Mouse (Mus musculus) midbrain, embryonic 15.5 days (tissue): ENCODE results near the gene Prrc2a. TPM values are rescaled to one million over a fixed set of nuclear protein-coding genes. Genes with fewer than 3 reads are reported as not detected.
A peak's percentile ranks its signal among the peaks of the same experiment; 100 is the strongest.

Source experiments
- ATAC-seq: fragments of 200-750 bp; cut with Nextera tagmentation; replicated peaks from 2 replicates; pipeline ENCODE4 v1.8.0; 2017; ENCODE audit warnings: moderate TSS enrichment
- H3K27ac ChIP-seq: fragments of 300-500 bp; sonication (generic); 2 replicates; pipeline ENCODE4 v1.5.1; 2015; ENCODE audit warnings: mild to moderate bottlenecking, inconsistent platforms
- H3K27me3 ChIP-seq: fragments of 300-500 bp; sonication (generic); replicated peaks from 2 replicates; pipeline ENCODE4 v1.6.1; 2015; ENCODE audit warnings: inconsistent platforms
- H3K36me3 ChIP-seq: fragments of 300-500 bp; sonication (generic); replicated peaks from 2 replicates; pipeline ENCODE4 v1.6.1; 2015; ENCODE audit warnings: inconsistent platforms
- H3K4me1 ChIP-seq: fragments of 300-500 bp; sonication (generic); 2 replicates; pipeline ENCODE4 v1.6.1; 2015; ENCODE audit warnings: inconsistent platforms
- H3K4me2 ChIP-seq: fragments of 300-500 bp; sonication (generic); 2 replicates; pipeline ENCODE4 v1.6.1; 2015; ENCODE audit warnings: inconsistent platforms, mild to moderate bottlenecking, moderate library complexity
- H3K4me3 ChIP-seq: fragments of 300-500 bp; sonication (generic); 2 replicates; pipeline ENCODE4 v1.5.1; 2015; ENCODE audit warnings: mild to moderate bottlenecking, inconsistent platforms
- H3K9ac ChIP-seq: fragments of 300-500 bp; sonication (generic); 2 replicates; pipeline ENCODE4 v1.6.1; 2015; ENCODE audit warnings: mild to moderate bottlenecking, inconsistent platforms
- H3K9me3 ChIP-seq: fragments of 300-500 bp; sonication (generic); 2 replicates; pipeline ENCODE4 v1.6.1; 2016; ENCODE audit warnings: inconsistent platforms
- WGBS: fragments of 180-500 bp; shearing (Covaris S2); methylation state at CpG from one replicate; pipeline ENCODE4 v1.1.7; 2015; ENCODE audit warnings: mixed read lengths; 5-methylcytosine and 5-hydroxymethylcytosine counted together
- polyA plus RNA-seq: library from polyadenylated mRNA; unstranded; fragments of >200 nt; fragmentation: Nextera tagmentation; extraction: Ambion mirVana; gene quantifications from 2 replicates; pipeline ENCODE4 v1.2.1, GENCODE M21; 2015

Prrc2a gene
- polyA plus RNA-seq, 1 experiment from 2014 or later = 203 TPM

DNA sequence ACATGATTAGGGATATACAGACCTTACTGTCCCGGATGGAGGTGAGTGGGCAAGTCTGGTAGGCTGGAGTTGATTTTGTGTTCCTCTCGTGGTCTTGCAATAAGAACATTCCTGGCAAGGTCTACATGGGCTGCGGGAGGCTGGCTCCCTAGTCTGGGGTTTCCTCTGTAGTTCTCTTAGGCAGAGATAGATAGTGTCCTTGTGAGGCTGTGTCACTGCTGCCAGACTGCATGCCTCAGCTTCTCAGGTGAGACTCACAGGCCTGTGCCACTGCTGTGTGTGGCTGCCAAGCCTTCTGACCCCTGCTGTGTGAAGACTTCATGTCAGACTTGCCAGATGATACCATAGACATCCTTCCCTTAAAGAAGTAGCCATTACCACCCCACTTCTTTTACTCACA, 25.4 kb downstream of the Prrc2a start:
- no peak for ATAC-seq
- no peaks in the 10 kb centered on the region for H3K9me3 ChIP-seq
- no peak overlapping the region for H3K27ac ChIP-seq
- no peak overlapping the region for H3K9ac ChIP-seq
- H3K4me1 ChIP-seq = peaks cover 29% of the 10 kb centered on the region
- no peak overlapping the region for H3K4me3 ChIP-seq
- H3K27me3 ChIP-seq = no peaks in the 10 kb centered on the region
- peaks cover 61% of the 10 kb centered on the region for H3K36me3 ChIP-seq
- 96% methylated on average over 3 of the region's 3 CpGs for WGBS
- H3K4me2 ChIP-seq = no peak overlapping the region

DNA sequence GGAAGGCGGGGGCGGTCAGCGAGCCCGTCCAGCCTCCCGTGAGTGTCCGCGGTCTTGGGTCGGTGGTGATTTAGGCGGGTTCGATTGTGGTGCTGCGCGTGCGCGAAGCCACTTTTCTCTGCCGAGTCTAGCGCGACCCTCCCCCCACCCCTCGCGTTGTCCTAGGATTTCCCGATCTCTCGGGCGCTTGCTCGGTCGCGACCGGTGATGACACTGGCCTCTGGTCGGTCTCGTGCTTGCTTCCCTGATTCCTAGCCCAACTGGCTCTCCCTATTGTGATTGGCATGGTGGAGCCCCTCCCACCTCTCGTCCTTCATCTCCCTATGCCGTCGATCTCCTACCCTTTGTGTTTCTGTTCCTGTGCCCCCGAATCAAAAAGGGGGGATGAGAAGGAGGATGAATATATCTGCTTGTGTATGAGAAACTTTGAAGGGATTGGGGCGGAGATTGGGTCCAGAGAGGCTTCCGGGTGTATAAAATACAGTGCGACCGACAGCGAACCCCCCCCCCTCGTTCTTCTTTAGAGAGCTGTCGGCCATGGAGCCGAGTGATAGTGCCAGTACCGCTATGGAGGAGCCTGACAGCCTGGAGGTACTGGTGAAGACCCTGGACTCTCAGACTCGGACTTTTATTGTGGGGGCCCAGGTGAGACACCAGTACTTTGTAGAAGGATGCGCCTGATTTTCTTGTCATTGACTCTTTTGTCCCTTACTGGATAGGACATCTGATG, 28.9 kb downstream of the Prrc2a start:
- H3K9me3 ChIP-seq = no peaks in the 10 kb centered on the region
- H3K4me3 ChIP-seq = peak overlapping the region; percentile 85
- H3K36me3 ChIP-seq = peaks cover 26% of the 10 kb centered on the region
- under 1% methylated on average over 42 of the region's 43 CpGs for WGBS
- ATAC-seq = peak; percentile 75
- peak overlapping the region; percentile 97 for H3K27ac ChIP-seq
- H3K9ac ChIP-seq = peak overlapping the region; percentile 77
- H3K27me3 ChIP-seq = no peaks in the 10 kb centered on the region
- peaks cover 29% of the 10 kb centered on the region for H3K4me1 ChIP-seq
- peak overlapping the region; percentile 88 for H3K4me2 ChIP-seq

DNA sequence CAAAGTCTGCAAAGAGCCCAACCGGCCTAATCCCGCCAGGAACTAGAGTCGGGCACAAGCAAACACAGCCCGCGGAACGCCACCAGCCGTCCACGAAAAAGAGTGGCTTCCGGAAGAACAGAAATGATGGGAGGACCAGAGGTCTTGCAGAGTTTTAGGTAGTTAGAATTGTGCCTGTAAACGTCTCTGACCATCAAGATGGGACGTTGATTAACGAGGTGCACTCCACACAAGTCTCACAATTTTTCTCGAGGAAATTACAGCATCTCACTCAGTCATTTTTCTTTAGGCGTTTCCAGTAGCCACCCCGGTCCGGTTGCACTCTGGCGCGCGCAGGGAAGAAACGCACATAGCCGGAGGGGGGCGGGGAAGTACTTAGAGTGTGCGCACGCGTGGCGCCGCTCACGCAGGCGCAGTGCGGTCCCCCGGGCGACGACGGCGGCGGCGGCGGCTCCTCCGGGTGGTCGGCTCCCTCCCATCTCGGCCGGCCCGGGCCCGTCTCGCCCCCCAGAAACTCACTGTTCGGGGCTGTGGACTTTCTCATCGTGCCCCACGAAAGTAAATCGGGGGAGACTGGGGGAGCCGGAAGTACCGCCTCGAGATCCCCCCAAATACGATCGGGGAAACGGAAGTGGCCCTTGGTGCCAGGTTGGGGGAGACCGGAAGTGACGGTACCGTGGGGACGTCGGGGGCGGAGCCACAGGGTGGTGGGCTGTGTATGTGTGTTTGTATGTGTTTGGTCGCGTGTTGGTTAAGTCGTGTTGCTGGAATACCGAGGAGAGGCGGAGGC, 29.7 kb downstream of the Prrc2a start, which contains the start of gene Bag6:
Gene Bag6 (plus strand): TSS at position 378 of the 790 bp plus-strand sequence.
- H3K4me2 ChIP-seq = peak within 1 kb of the TSS; percentile 88
- peak within 1 kb of the TSS; percentile 85 for H3K4me3 ChIP-seq
- H3K4me1 ChIP-seq = peaks cover 29% of the 10 kb centered on the region
- no peaks in the 10 kb centered on the region for H3K27me3 ChIP-seq
- peak within 1 kb of the TSS; percentile 77 for H3K9ac ChIP-seq
- H3K9me3 ChIP-seq = no peaks in the 10 kb centered on the region
- WGBS = under 1% methylated on average over 65 of the region's 66 CpGs
- H3K36me3 ChIP-seq = peaks cover 18% of the 10 kb centered on the region
- peak within 1 kb of the TSS; percentile 97 for H3K27ac ChIP-seq
- peak; percentile 95 for ATAC-seq

DNA sequence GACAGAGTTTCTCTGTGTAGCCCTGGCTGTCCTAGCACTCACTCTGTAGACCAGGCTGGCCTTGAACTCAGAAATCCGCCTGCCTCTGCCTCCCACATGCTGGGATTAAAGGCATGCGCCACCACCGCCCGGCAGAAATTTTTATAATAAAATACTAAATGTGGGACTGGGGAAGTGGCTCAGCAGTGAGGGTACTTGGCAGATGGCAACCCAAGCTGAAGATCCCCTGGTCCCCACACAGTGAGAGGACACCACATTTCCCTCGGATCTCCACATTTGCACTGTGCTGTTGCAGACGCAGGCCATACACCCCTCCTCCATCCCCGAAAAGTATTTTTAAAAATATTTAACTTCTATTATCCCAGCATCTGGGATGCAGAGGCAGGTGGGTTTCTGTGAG, 31.2 kb downstream of the Prrc2a start:
- peaks cover 4% of the 10 kb centered on the region for H3K36me3 ChIP-seq
- no peak overlapping the region for H3K4me2 ChIP-seq
- no peak for ATAC-seq
- no peak overlapping the region for H3K9ac ChIP-seq
- 93% methylated on average over 7 of the region's 7 CpGs for WGBS
- H3K4me1 ChIP-seq = peaks cover 31% of the 10 kb centered on the region
- no peak overlapping the region for H3K4me3 ChIP-seq
- no peaks in the 10 kb centered on the region for H3K27me3 ChIP-seq
- no peaks in the 10 kb centered on the region for H3K9me3 ChIP-seq
- H3K27ac ChIP-seq = no peak overlapping the region

DNA sequence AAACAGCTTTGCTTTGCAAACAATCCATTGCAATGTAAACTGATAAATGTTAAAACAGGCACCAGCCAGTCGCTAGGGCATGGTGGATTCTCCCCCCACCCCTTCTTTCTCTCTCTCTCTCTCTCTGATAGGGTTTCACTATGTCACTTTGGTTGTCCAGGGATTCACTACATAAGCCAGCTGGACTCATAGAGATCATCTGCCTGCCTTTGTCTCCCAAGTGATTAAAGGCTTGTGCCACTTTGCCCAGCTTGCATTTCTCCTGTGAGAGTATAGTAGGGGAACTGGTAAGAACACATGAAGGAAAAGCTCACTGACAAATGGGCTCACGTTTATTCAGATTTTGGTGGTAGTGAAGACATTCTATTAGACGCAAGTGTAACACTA, 32.5 kb downstream of the Prrc2a start:
- Histone ChIP-seq H3K4me3 (no peak overlapping the region), H3K27me3 (no peaks in the 10 kb centered on the region), H3K9ac (no peak overlapping the region), H3K9me3 (no peaks in the 10 kb centered on the region), H3K4me1 (peaks cover 27% of the 10 kb centered on the region), H3K4me2 (no peak overlapping the region), H3K36me3 (no peaks in the 10 kb centered on the region), H3K27ac (no peak overlapping the region)
- WGBS = 76% methylated on average over 3 of the region's 3 CpGs
- ATAC-seq = no peak

DNA sequence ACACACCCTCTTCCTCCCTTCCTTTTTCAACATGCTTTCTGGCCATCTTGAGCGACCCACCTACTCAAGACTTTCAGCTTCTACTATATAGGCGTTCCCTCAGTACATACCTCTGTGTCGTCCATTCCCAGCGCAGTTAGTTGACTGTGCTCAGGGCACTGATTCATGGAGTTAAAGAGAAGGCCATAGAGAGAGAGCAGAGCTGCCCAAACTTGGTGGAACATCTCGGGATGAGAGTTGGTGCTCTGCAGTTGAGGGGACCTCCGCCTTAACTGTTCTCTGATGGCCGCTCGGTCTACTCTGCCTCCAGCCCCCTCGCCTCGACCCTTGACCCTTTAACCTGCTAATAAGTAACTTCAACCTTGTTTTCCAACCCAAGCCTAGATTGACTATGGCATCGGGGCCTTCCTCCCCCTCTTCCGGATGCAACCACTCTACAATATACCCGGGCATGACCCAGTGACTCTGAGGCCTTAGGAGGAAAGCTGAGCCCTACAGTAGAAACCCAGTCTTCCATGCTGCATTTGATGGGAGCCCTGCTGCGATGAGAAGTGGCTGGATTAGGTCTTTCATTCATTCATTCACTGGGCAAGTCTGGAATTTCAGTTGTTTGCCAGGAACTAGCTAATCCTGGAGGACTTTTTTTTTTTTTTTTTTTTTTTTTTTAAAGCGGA, 33.1 kb downstream of the Prrc2a start, which contains the start of gene Apom:
Gene Apom (minus strand): TSS at position 551 of the 674 bp plus-strand sequence.
- Histone ChIP-seq H3K27ac (no peak within 1 kb of the TSS), H3K9ac (no peak within 1 kb of the TSS), H3K4me1 (peaks cover 27% of the 10 kb centered on the region), H3K4me3 (no peak within 1 kb of the TSS), H3K36me3 (no peaks in the 10 kb centered on the region), H3K9me3 (no peaks in the 10 kb centered on the region), H3K4me2 (no peak within 1 kb of the TSS), H3K27me3 (no peaks in the 10 kb centered on the region)
- 82% methylated on average over 15 of the region's 15 CpGs for WGBS
- no peak for ATAC-seq

DNA sequence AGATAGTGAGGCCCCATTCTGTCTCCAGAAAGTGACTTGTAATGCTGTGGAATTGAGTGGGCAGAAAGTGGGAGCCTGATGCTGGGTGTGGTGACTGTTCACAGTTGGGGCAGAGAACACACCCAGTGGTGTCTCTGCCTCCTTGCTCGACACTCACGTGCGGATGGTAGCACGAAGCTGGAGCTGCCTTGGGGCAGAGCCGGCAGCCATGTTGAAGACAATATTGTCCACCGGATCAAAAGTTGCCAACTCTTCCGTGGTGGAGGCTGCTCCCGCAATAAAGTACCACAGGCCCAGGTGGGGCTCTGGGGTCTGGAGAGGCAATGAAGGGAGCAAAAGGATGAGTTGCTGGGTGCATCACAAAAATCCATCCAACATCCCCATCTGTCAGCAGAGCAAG, 33.7 kb downstream of the Prrc2a start:
- WGBS = 85% methylated on average over 8 of the region's 8 CpGs
- H3K9me3 ChIP-seq = no peaks in the 10 kb centered on the region
- H3K36me3 ChIP-seq = no peaks in the 10 kb centered on the region
- no peaks in the 10 kb centered on the region for H3K27me3 ChIP-seq
- H3K4me2 ChIP-seq = no peak overlapping the region
- peaks cover 27% of the 10 kb centered on the region for H3K4me1 ChIP-seq
- ATAC-seq = no peak
- H3K27ac ChIP-seq = no peak overlapping the region
- no peak overlapping the region for H3K9ac ChIP-seq
- H3K4me3 ChIP-seq = no peak overlapping the region

DNA sequence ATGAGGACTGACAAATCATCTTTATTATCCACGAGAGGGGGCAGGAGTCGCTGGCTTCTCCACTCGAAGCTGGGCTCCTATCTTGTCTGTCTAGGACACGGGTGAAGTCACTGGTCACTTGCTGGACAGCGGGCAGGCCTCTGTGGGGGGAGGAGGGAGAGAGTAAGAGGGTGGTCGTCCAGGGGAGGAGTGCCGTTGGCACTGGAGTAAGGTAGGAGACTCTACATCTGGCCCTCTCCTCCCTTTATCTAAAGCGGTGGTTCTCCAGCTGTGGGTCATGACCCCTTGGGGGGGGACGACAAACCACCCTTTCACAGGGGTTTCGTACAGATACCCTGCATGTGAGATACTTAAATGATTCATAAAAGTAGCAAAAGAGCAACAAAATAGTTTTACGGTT, 35.7 kb downstream of the Prrc2a start:
- no peaks in the 10 kb centered on the region for H3K9me3 ChIP-seq
- no peak overlapping the region for H3K9ac ChIP-seq
- H3K36me3 ChIP-seq = 0 out of 2 replicates have a peak, but pooled peaks cover 3% of the 10 kb centered on the region
- H3K4me3 ChIP-seq = no peak overlapping the region
- peaks cover 35% of the 10 kb centered on the region for H3K4me1 ChIP-seq
- WGBS = 67% methylated on average over 11 of the region's 11 CpGs
- no peak for ATAC-seq
- no peaks in the 10 kb centered on the region for H3K27me3 ChIP-seq
- no peak overlapping the region for H3K4me2 ChIP-seq
- no peak overlapping the region for H3K27ac ChIP-seq

DNA sequence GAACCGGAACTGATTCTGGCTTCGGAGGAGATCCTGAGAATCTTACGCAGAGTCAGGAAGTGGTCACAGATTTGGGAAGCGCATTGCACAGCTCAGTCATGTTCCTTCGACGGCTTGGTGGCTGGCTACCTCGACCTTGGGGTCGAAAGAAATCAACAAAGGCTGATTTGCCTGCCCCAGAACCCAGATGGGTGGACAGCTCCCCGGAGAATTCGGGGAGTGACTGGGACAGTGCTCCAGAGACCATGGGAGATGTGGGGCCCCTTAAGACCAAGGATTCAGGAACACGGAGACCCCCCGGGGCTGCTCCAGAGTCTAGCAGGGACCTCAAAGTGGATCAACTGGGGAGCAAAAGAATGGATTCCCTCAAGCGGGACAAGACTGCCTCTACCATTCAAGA, 37.7 kb downstream of the Prrc2a start:
- peak overlapping the region; percentile 63 for H3K4me3 ChIP-seq
- H3K27me3 ChIP-seq = no peaks in the 10 kb centered on the region
- H3K27ac ChIP-seq = no peak overlapping the region
- peaks cover 7% of the 10 kb centered on the region; the same call in 1 of the 2 replicates for H3K36me3 ChIP-seq
- H3K4me2 ChIP-seq = peak overlapping the region; percentile 65
- peak overlapping the region; percentile 77; the same call in 1 of the 2 replicates for H3K9ac ChIP-seq
- no peaks in the 10 kb centered on the region for H3K9me3 ChIP-seq
- 70% methylated on average over 13 of the region's 13 CpGs for WGBS
- ATAC-seq = no peak
- peaks cover 45% of the 10 kb centered on the region for H3K4me1 ChIP-seq

DNA sequence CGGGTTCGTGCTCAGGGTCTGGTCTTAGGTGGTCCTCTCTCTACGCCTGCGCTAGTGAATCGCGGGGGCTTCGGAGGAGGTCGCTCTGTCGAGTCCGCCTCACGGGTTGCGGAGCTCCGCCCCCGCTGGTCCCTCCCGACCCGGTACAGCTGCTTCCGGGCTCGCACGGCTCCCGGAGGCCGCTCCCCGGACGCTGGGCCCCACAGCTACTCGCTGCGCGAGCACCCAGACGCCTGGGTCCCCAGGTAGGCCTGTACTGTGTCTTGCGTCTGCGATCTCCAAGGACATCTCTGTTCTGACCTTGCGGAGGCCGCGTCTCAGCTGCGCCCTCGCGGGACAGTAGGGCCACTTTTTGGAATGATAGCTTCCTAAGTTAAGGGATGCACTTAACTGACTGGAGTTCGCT, 38.5 kb downstream of the Prrc2a start, which contains the start of gene D17H6S53E:
Gene D17H6S53E (plus strand): TSS at position 168 of the 406 bp plus-strand sequence.
- H3K4me3 ChIP-seq = peak within 1 kb of the TSS; percentile 63
- 1% methylated on average over 36 of the region's 36 CpGs for WGBS
- peak within 1 kb of the TSS; percentile 77 for H3K9ac ChIP-seq
- H3K27me3 ChIP-seq = no peaks in the 10 kb centered on the region
- no peaks in the 10 kb centered on the region for H3K9me3 ChIP-seq
- H3K36me3 ChIP-seq = peaks cover 7% of the 10 kb centered on the region; the same call in 1 of the 2 replicates
- H3K4me2 ChIP-seq = peak within 1 kb of the TSS; percentile 65
- H3K4me1 ChIP-seq = peaks cover 45% of the 10 kb centered on the region
- H3K27ac ChIP-seq = peak within 1 kb of the TSS; percentile 71
- peak; percentile 31; the same call in 1 of the 2 replicates for ATAC-seq

DNA sequence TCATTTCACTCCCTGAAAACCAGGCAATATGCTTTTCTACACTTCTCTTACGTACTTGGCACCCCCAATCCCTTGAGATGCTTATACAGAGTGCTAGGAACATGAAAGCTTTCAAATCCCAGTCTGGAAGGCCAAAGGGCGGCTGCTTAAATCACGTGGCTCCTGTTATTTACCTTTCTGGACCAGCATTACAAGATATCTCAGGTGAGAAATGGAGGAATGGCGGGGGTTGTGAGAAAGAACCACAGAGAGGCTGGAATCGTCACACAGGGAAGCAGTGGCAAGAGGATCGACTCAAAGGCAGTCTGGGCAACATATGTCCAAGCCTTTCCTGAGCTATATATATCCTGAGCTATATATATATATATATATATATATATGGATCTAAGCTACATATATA, 39.1 kb downstream of the Prrc2a start:
- H3K9me3 ChIP-seq = no peaks in the 10 kb centered on the region
- H3K27me3 ChIP-seq = no peaks in the 10 kb centered on the region
- H3K9ac ChIP-seq = peak overlapping the region; percentile 77
- peak overlapping the region; percentile 65 for H3K4me2 ChIP-seq
- H3K4me3 ChIP-seq = peak overlapping the region; percentile 63
- ATAC-seq = no peak
- peaks cover 46% of the 10 kb centered on the region for H3K4me1 ChIP-seq
- peaks cover 7% of the 10 kb centered on the region; the same call in 1 of the 2 replicates for H3K36me3 ChIP-seq
- peak overlapping the region; percentile 71 for H3K27ac ChIP-seq
- WGBS = 32% methylated on average over 6 of the region's 6 CpGs

DNA sequence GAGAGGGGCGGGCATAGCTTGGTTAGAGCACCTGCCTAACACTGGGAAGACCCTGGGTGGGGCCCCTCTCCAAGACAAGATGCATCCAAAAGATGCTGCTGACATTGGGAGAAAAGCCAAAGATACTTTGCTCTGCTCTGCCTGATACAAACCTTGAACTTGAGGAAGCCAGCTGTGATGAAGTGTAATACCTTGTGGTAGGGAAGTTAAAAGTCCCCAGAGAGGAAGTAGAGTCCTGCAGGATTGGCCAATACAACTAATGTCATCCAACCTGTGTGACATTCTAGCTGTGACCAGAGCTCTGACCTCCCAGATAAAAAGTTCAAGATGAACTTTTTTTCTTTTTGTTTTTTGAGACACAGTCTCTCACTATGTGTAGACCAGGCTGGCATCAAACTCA, 39.6 kb downstream of the Prrc2a start:
- H3K4me2 ChIP-seq = 0 out of 2 replicates have a peak overlapping the region, but pooled peaks have one; percentile 65
- peak overlapping the region; percentile 77; the same call in 1 of the 2 replicates for H3K9ac ChIP-seq
- no peaks in the 10 kb centered on the region for H3K9me3 ChIP-seq
- no peak overlapping the region for H3K27ac ChIP-seq
- WGBS = 100% methylated on average over 1 of the region's 1 CpGs
- H3K4me3 ChIP-seq = no peak overlapping the region
- ATAC-seq = no peak
- H3K27me3 ChIP-seq = no peaks in the 10 kb centered on the region
- H3K4me1 ChIP-seq = peaks cover 51% of the 10 kb centered on the region
- H3K36me3 ChIP-seq = peaks cover 7% of the 10 kb centered on the region; the same call in 1 of the 2 replicates
